Mouse (Mus musculus) forebrain, embryonic 15.5 days (tissue): ENCODE results near the gene Ralbp1. TPM values are rescaled to one million over a fixed set of nuclear protein-coding genes. Genes with fewer than 3 reads are reported as not detected.

ENCODE experiments used
- ATAC-seq: fragments of 200-750 bp; cut with Nextera tagmentation; replicated peaks from 2 replicates; pipeline ENCODE4 v1.8.0; 2017; ENCODE audit warnings: mild to moderate bottlenecking, moderate TSS enrichment, moderate library complexity
- H3K27ac ChIP-seq: fragments of 300-500 bp; sonication (generic); replicated peaks from 2 replicates; pipeline ENCODE4 v1.5.1; 2015; ENCODE audit warnings: mild to moderate bottlenecking, inconsistent platforms
- H3K27me3 ChIP-seq: fragments of 300-500 bp; sonication (generic); 2 replicates; pipeline ENCODE4 v1.6.1; 2015; ENCODE audit warnings: inconsistent platforms
- H3K36me3 ChIP-seq: fragments of 300-500 bp; sonication (generic); 2 replicates; pipeline ENCODE4 v1.6.1; 2015; ENCODE audit warnings: mild to moderate bottlenecking, inconsistent platforms
- H3K4me1 ChIP-seq: fragments of 300-500 bp; sonication (generic); 2 replicates; pipeline ENCODE4 v1.6.1; 2015; ENCODE audit warnings: inconsistent platforms
- H3K4me2 ChIP-seq: fragments of 300-500 bp; sonication (generic); replicated peaks from 2 replicates; pipeline ENCODE4 v1.6.1; 2015; ENCODE audit warnings: mild to moderate bottlenecking, inconsistent platforms
- H3K4me3 ChIP-seq: fragments of 300-500 bp; sonication (generic); 2 replicates; pipeline ENCODE4 v1.5.1; 2015; ENCODE audit warnings: mild to moderate bottlenecking, inconsistent platforms
- H3K9ac ChIP-seq: fragments of 300-500 bp; sonication (generic); replicated peaks from 2 replicates; pipeline ENCODE4 v1.6.1; 2015; ENCODE audit warnings: mild to moderate bottlenecking, inconsistent platforms
- H3K9me3 ChIP-seq: fragments of 300-500 bp; sonication (generic); 2 replicates; pipeline ENCODE4 v1.6.1; 2016; ENCODE audit warnings: inconsistent platforms
- WGBS: fragments of 180-500 bp; shearing (Covaris S2); methylation state at CpG from one replicate; pipeline ENCODE4 v1.1.7; 2015; ENCODE audit warnings: mixed read lengths; 5-methylcytosine and 5-hydroxymethylcytosine counted together
- polyA plus RNA-seq: library from polyadenylated mRNA; unstranded; fragments of >200 nt; fragmentation: Nextera tagmentation; extraction: Ambion mirVana; gene quantifications from 2 replicates; pipeline ENCODE4 v1.2.1, GENCODE M21; 2015

Ralbp1 gene
- polyA plus RNA-seq, 1 experiment from 2014 or later, result 57.5 TPM

DNA sequence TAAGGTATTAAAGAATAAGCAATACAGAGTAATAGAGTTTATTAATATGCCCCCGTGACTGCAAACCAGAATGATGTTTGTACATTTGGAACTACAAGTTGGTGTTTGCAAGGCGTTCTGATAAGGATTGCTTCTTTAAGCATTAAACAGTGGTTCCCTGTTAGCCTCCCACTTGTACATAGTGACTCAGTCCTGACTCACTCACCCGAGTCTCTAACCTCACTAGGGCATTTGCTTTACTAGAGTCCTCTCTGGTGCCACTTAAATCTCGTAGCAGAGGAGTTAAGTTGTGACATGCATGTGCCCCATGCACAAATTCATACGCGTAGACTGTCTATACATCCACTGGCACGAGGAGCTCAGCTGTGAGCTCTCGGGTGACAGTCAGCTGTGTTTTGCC lies 71.8 kb downstream of the Ralbp1 start:
- Histone ChIP-seq H3K36me3 (peaks cover 71% of the 10 kb centered on the region), H3K9me3 (no peaks in the 10 kb centered on the region), H3K27ac (no peak overlapping the region), H3K27me3 (no peaks in the 10 kb centered on the region), H3K4me3 (no peak overlapping the region), H3K4me2 (no peak overlapping the region), H3K9ac (no peak overlapping the region), H3K4me1 (no peaks in the 10 kb centered on the region)
- 94% methylated on average over 8 of the region's 8 CpGs for WGBS
- no peak for ATAC-seq

DNA sequence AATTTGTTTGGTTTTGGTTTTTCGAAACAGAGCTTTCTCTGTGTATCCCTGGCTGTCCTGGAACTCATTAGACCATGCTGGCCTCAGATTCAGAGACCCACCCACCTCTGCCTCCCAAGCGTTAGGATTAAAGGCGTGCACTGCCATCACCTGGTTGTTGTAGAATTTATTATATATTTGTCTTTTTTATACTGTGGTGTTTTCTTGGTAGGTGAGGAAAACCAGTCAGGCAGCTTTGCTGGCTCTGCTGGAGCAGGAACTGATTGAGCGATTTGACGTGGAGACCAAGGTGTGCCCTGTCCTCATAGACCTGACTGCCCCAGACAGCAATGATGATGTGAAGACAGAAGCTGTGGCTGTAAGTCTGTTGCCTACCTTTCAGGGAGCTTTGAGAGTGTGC lies 74.6 kb downstream of the Ralbp1 start:
- H3K9ac ChIP-seq, result no peak overlapping the region
- H3K27ac ChIP-seq, result no peak overlapping the region
- H3K9me3 ChIP-seq, result no peaks in the 10 kb centered on the region
- 88% methylated on average over 5 of the region's 5 CpGs for whole genome bisulfite sequencing
- no peak for ATAC-seq
- no peaks in the 10 kb centered on the region for H3K4me1 ChIP-seq
- no peak overlapping the region for H3K4me2 ChIP-seq
- no peaks in the 10 kb centered on the region for H3K27me3 ChIP-seq
- peaks cover 50% of the 10 kb centered on the region for H3K36me3 ChIP-seq
- no peak overlapping the region for H3K4me3 ChIP-seq

- Histone ChIP-seq H3K27ac (no peak overlapping the region), H3K36me3 (peaks cover 23% of the 10 kb centered on the region), H3K4me1 (no peaks in the 10 kb centered on the region), H3K4me3 (no peak overlapping the region), H3K9me3 (no peaks in the 10 kb centered on the region), H3K4me2 (no peak overlapping the region), H3K9ac (no peak overlapping the region), H3K27me3 (no peaks in the 10 kb centered on the region)
- ATAC-seq, result no peak
- WGBS, result 88% methylated on average over 2 of the region's 2 CpGs
Measured at GRCm38 (mm10) chr17:65806416-65806815, 79.2 kb downstream of the Ralbp1 start.

- H3K4me1 ChIP-seq, result no peaks in the 10 kb centered on the region
- H3K36me3 ChIP-seq, result peaks cover 19% of the 10 kb centered on the region
- H3K27me3 ChIP-seq, result no peaks in the 10 kb centered on the region
- H3K4me3 ChIP-seq, result no peak overlapping the region
- no peak overlapping the region for H3K27ac ChIP-seq
- H3K9me3 ChIP-seq, result no peaks in the 10 kb centered on the region
- no peak for ATAC-seq
- H3K9ac ChIP-seq, result no peak overlapping the region
- H3K4me2 ChIP-seq, result no peak overlapping the region
- WGBS, result 77% methylated on average over 4 of the region's 4 CpGs
Measured at GRCm38 (mm10) chr17:65805966-65806365, 79.6 kb downstream of the Ralbp1 start.

GRCm38 (mm10) chr17:65802026-65802425 lies 83.6 kb downstream of the Ralbp1 start:
- Histone ChIP-seq H3K27me3 (no peaks in the 10 kb centered on the region), H3K27ac (no peak overlapping the region), H3K9ac (no peak overlapping the region), H3K4me3 (no peak overlapping the region), H3K9me3 (no peaks in the 10 kb centered on the region), H3K4me2 (no peak overlapping the region), H3K36me3 (peaks cover 10% of the 10 kb centered on the region), H3K4me1 (0 out of 2 replicates have a peak, but pooled peaks cover 2% of the 10 kb centered on the region)
- WGBS, result 83% methylated on average over 4 of the region's 4 CpGs
- no peak for ATAC-seq

DNA sequence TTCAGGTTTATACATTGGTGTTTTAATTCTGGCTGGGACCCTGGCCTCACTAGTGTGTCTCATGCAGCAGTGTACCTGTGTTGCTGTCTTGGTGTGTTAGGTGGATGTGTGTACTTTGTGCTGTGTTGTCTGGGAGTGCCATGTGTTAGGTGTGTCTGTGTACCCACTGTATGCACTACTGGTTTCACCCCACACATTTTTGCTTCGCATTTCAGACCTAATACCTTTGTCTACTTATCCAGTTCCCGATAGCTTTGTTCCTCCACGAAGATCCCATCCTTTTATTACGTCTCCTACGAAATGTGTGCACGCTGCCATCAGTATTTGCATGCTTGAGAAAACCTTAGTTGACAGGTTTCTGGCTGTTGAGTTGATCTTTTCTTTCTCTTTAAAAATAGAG lies 85.1 kb downstream of the Ralbp1 start:
- Histone ChIP-seq H3K36me3 (peaks cover 10% of the 10 kb centered on the region), H3K4me3 (no peak overlapping the region), H3K27ac (no peak overlapping the region), H3K27me3 (no peaks in the 10 kb centered on the region), H3K4me1 (0 out of 2 replicates have a peak, but pooled peaks cover 5% of the 10 kb centered on the region), H3K9me3 (no peaks in the 10 kb centered on the region), H3K4me2 (no peak overlapping the region), H3K9ac (no peak overlapping the region)
- 88% methylated on average over 6 of the region's 6 CpGs for WGBS
- no peak for ATAC-seq

- Histone ChIP-seq H3K4me3 (no peak overlapping the region), H3K9me3 (no peaks in the 10 kb centered on the region), H3K27me3 (no peaks in the 10 kb centered on the region), H3K4me1 (0 out of 2 replicates have a peak, but pooled peaks cover 5% of the 10 kb centered on the region), H3K4me2 (no peak overlapping the region), H3K27ac (no peak overlapping the region), H3K9ac (no peak overlapping the region), H3K36me3 (0 out of 2 replicates have a peak, but pooled peaks cover 5% of the 10 kb centered on the region)
- 93% methylated on average over 1 of the region's 1 CpGs for WGBS
- ATAC-seq, result no peak
Measured at GRCm38 (mm10) chr17:65799353-65799752, 86.2 kb downstream of the Ralbp1 start.

DNA sequence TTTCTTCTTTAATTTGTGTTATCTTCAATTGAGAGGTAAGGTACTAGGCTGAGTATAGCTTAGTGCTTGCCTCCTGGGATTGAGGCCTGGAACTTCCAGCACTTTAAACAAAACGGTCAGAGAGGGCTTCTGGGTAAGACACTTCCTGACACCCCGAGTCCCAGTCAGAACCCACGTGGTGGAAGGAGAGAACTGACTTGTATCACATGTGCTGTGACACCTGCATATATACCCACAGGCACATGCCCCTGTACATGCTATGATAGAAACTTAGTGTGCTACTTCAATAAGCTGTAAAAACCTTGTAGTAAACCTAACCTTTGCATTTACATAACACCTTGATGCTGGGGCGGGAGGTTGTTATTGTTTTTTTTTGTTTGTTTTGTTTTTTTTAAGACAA lies 87.2 kb downstream of the Ralbp1 start:
- Histone ChIP-seq H3K27ac (no peak overlapping the region), H3K36me3 (no peaks in the 10 kb centered on the region), H3K9me3 (no peaks in the 10 kb centered on the region), H3K4me1 (0 out of 2 replicates have a peak, but pooled peaks cover 5% of the 10 kb centered on the region), H3K4me2 (no peak overlapping the region), H3K9ac (no peak overlapping the region), H3K4me3 (no peak overlapping the region), H3K27me3 (no peaks in the 10 kb centered on the region)
- ATAC-seq, result no peak
- WGBS, result 73% methylated on average over 4 of the region's 4 CpGs

Other genes with a start within 250 kb of the Ralbp1 start
- gene Txndc2, start 243.6 kb downstream of the Ralbp1 start, polyA plus RNA-seq, result 0.15 TPM in 1 of 2 replicates, not detected in the other
- 71.8 and 75.5 TPM in 2 replicates for gene Rab31, start 113.0 kb downstream of the Ralbp1 start, polyA plus RNA-seq
- gene Ppp4r1, start 103.2 kb downstream of the Ralbp1 start, polyA plus RNA-seq, result 43.4 and 45.2 TPM in 2 replicates
- 76.3 and 77.5 TPM in 2 replicates for gene Twsg1, start 65.4 kb upstream of the Ralbp1 start, polyA plus RNA-seq
- 125 and 135 TPM in 2 replicates for gene Ankrd12, start 191.3 kb upstream of the Ralbp1 start, polyA plus RNA-seq
- gene Ndufv2, start 215.8 kb upstream of the Ralbp1 start, polyA plus RNA-seq, result 322 and 326 TPM in 2 replicates
- 43.6 and 48.5 TPM in 2 replicates for gene Washc1, start 225.7 kb upstream of the Ralbp1 start, polyA plus RNA-seq
- gene Ddx11, start 237.7 kb upstream of the Ralbp1 start, polyA plus RNA-seq, result 9.2 and 11.7 TPM in 2 replicates